In the genomic region with DNA sequence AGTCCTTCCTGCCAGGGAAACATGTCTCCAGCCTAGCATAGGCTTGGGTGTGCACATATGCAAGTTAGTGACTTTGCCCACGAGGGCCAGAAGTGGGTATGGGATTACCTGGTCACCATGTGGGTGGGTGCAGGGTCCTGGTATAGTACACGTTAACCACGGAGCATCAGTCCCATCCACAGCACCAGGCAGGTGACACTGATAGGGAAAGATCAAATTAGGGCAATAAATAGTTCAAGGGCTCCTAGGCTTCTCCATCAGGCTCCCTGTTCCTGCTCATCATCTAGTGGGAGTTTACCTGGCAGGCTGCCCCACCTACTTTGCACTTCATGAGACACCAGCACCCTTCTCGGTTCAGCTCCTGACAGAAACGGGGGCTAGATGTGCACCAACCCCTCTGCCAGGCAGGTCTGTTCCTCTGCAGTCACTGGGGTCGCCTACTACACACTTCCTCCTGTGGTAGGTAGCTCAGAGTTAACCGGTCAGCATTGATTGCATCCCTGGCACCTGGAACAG, we compare ENCODE assay signal across 8 mouse cellular contexts. TPM values are rescaled to one million over a fixed set of nuclear protein-coding genes. Genes with fewer than 3 reads are reported as not detected.
DNase-seq lines count a peak whose midpoint lies in the region; ATAC-seq and TF ChIP-seq lines count a peak whose summit lies in the region.

No protein-coding gene starts in this region.

- H3K27ac ChIP-seq in heart, embryonic 11.5 days (ENCODE audit: low read depth, low read length): no peak overlapping the region
- peak overlapping the region; percentile 97 for H3K27ac ChIP-seq in forebrain, embryonic 15.5 days (replicated peaks)
- peak overlapping the region; percentile 36 for H3K27ac ChIP-seq in liver, embryonic 15.5 days (replicated peaks)

- no peak for DNase-seq in heart, postnatal 10 days
- no peak for DNase-seq in adrenal gland, postnatal 25 days
- no peak for DNase-seq in adrenal gland, postnatal 14 days
- no peak for DNase-seq in gastrocnemius, postnatal 4 days (ENCODE audit: low spot score in 2 of 2)

- 43% methylated on average over 7 of the region's 7 CpGs for WGBS in heart, embryonic 11.5 days (ENCODE audit: insufficient replicate concordance)
- 47% methylated on average over 7 of the region's 7 CpGs for WGBS in forebrain, embryonic 15.5 days
- WGBS in liver, embryonic 15.5 days (ENCODE audit: insufficient replicate concordance): 37% methylated on average over 7 of the region's 7 CpGs

- H3K9me3 ChIP-seq in heart, embryonic 11.5 days (replicated peaks; ENCODE audit: control insufficient read depth, low read length): no peaks in the 10 kb centered on the region
- H3K9me3 ChIP-seq in E14TG2a.4 (ENCODE audit: low read length): no peaks in the 10 kb centered on the region
- H3K9me3 ChIP-seq in forebrain, embryonic 15.5 days: no peaks in the 10 kb centered on the region
- no peaks in the 10 kb centered on the region for H3K9me3 ChIP-seq in liver, embryonic 15.5 days (replicated peaks)

- no peak overlapping the region for H3K4me2 ChIP-seq in heart, embryonic 11.5 days
- H3K4me2 ChIP-seq in forebrain, embryonic 15.5 days (replicated peaks): no peak overlapping the region
- H3K4me2 ChIP-seq in liver, embryonic 15.5 days: 0 out of 2 replicates have a peak overlapping the region, but pooled peaks have one; percentile 86

- peaks cover 33% of the 10 kb centered on the region for H3K27me3 ChIP-seq in heart, embryonic 11.5 days (ENCODE audit: control insufficient read depth, insufficient read depth, low read length)
- H3K27me3 ChIP-seq in E14TG2a.4 (ENCODE audit: insufficient read depth, low read length): peaks cover 31% of the 10 kb centered on the region
- no peaks in the 10 kb centered on the region for H3K27me3 ChIP-seq in forebrain, embryonic 15.5 days
- H3K27me3 ChIP-seq in liver, embryonic 15.5 days: peaks cover 42% of the 10 kb centered on the region

- H3K4me1 ChIP-seq in heart, embryonic 11.5 days (ENCODE audit: control insufficient read depth, insufficient read depth, low read length): 0 out of 2 replicates have a peak, but pooled peaks cover 8% of the 10 kb centered on the region
- peaks cover 75% of the 10 kb centered on the region for H3K4me1 ChIP-seq in E14TG2a.4 (replicated peaks; ENCODE audit: low read depth, low read length)
- peaks cover 65% of the 10 kb centered on the region for H3K4me1 ChIP-seq in forebrain, embryonic 15.5 days
- H3K4me1 ChIP-seq in liver, embryonic 15.5 days (replicated peaks): peaks cover 51% of the 10 kb centered on the region

- no peak for TF ChIP-seq CTCF in E14TG2a.4 (conservative IDR thresholded peaks at IDR 0.05; ENCODE audit: low read length)

- intact Hi-C loops in heart, postnatal 10 days (cut with DNase I): loop anchor here (1.0 to 2.0 kb wide), 2 partner anchors 53 to 80 kb away; partner anchors contain the start of gene Adamtsl5

- ATAC-seq in heart, embryonic 11.5 days (replicated peaks; ENCODE audit: insufficient number of reproducible peaks, low FRiP score, low TSS enrichment): no peak
- ATAC-seq in forebrain, embryonic 15.5 days (replicated peaks): no peak
- ATAC-seq in liver, embryonic 15.5 days (ENCODE audit: insufficient read depth): no peak

- no peak overlapping the region for H3K9ac ChIP-seq in heart, embryonic 11.5 days (ENCODE audit: low read depth, low read length)
- 0 out of 2 replicates have a peak overlapping the region, but pooled peaks have one; percentile 56 for H3K9ac ChIP-seq in forebrain, embryonic 15.5 days (replicated peaks)
- no peak overlapping the region for H3K9ac ChIP-seq in liver, embryonic 15.5 days

- peaks cover 12% of the 10 kb centered on the region for H3K36me3 ChIP-seq in heart, embryonic 11.5 days (ENCODE audit: control insufficient read depth, insufficient read depth, low read length)
- peaks cover 26% of the 10 kb centered on the region for H3K36me3 ChIP-seq in E14TG2a.4 (ENCODE audit: insufficient read depth, low read length)
- peaks cover 13% of the 10 kb centered on the region for H3K36me3 ChIP-seq in forebrain, embryonic 15.5 days
- peaks cover 23% of the 10 kb centered on the region for H3K36me3 ChIP-seq in liver, embryonic 15.5 days (replicated peaks)

- peak overlapping the region; percentile 2; the same call in 1 of the 2 replicates for H3K4me3 ChIP-seq in heart, embryonic 11.5 days (ENCODE audit: low read depth, low read length)
- H3K4me3 ChIP-seq in E14TG2a.4 (replicated peaks; ENCODE audit: low read length): peak overlapping the region; percentile 99
- H3K4me3 ChIP-seq in forebrain, embryonic 15.5 days: peak overlapping the region; percentile 54
- no peak overlapping the region for H3K4me3 ChIP-seq in liver, embryonic 15.5 days (replicated peaks)

RNA-seq across cellular contexts. Expression of gene Apc2, which starts 0.9 kb away (rescaled TPM):
- 0.55 and 0.69 TPM in 2 replicates for polyA plus RNA-seq in heart, embryonic 11.5 days (2014; fragmentation: Nextera tagmentation; extraction: Ambion mirVana)
- total RNA-seq in heart, postnatal 10 days (2021): 1 to 10 TPM; 4.7 to 5.0 TPM
- polyA plus RNA-seq in forebrain, embryonic 15.5 days (2015; fragmentation: Nextera tagmentation; extraction: Ambion mirVana): 205 and 210 TPM in 2 replicates
- polyA plus RNA-seq in liver, embryonic 15.5 days (2015; fragmentation: Nextera tagmentation; extraction: Ambion mirVana): 0.09 and 0.12 TPM in 2 replicates
- total RNA-seq in adrenal gland, postnatal 25 days (2021): 1.4 and 3.2 TPM in 2 replicates
- total RNA-seq in adrenal gland, postnatal 14 days (2021): 1.5 and 4.4 TPM in 2 replicates
- total RNA-seq in gastrocnemius, postnatal 4 days (2021): 1 to 10 TPM in 1 of 2 experiments, under 1 TPM in 1; 0.73 to 2.1 TPM

RNA-seq across cellular contexts. Expression of gene Rps15, which starts 2.6 kb away (rescaled TPM):
- polyA plus RNA-seq in heart, embryonic 11.5 days (2014; fragmentation: Nextera tagmentation; extraction: Ambion mirVana): 702 and 828 TPM in 2 replicates
- 100 to 1,000 TPM; 859 to 871 TPM for total RNA-seq in heart, postnatal 10 days (2021)
- 628 and 651 TPM in 2 replicates for polyA plus RNA-seq in forebrain, embryonic 15.5 days (2015; fragmentation: Nextera tagmentation; extraction: Ambion mirVana)
- 501 and 527 TPM in 2 replicates for polyA plus RNA-seq in liver, embryonic 15.5 days (2015; fragmentation: Nextera tagmentation; extraction: Ambion mirVana)
- total RNA-seq in adrenal gland, postnatal 25 days (2021): 1,145 and 1,195 TPM in 2 replicates
- total RNA-seq in adrenal gland, postnatal 14 days (2021): 1,072 and 1,285 TPM in 2 replicates
- total RNA-seq in gastrocnemius, postnatal 4 days (2021): 1,000 to 10,000 TPM; 1,165 to 1,300 TPM

RNA-seq across cellular contexts. Expression of gene 2310011J03Rik, which starts 25.5 kb away (rescaled TPM):
- 29.7 and 31.0 TPM in 2 replicates for polyA plus RNA-seq in heart, embryonic 11.5 days (2014; fragmentation: Nextera tagmentation; extraction: Ambion mirVana)
- total RNA-seq in heart, postnatal 10 days (2021): 10 to 100 TPM; 15.3 to 17.9 TPM
- polyA plus RNA-seq in forebrain, embryonic 15.5 days (2015; fragmentation: Nextera tagmentation; extraction: Ambion mirVana): 36.9 and 38.1 TPM in 2 replicates
- 32.4 and 35.0 TPM in 2 replicates for polyA plus RNA-seq in liver, embryonic 15.5 days (2015; fragmentation: Nextera tagmentation; extraction: Ambion mirVana)
- total RNA-seq in adrenal gland, postnatal 25 days (2021): 31.7 and 33.5 TPM in 2 replicates
- 26.9 and 27.9 TPM in 2 replicates for total RNA-seq in adrenal gland, postnatal 14 days (2021)
- 10 to 100 TPM; 16.7 to 17.6 TPM for total RNA-seq in gastrocnemius, postnatal 4 days (2021)

RNA-seq across cellular contexts. Expression of gene Dazap1, which starts 33.6 kb away (rescaled TPM):
- 28.4 and 29.9 TPM in 2 replicates for polyA plus RNA-seq in heart, embryonic 11.5 days (2014; fragmentation: Nextera tagmentation; extraction: Ambion mirVana)
- 10 to 100 TPM; 86.4 to 95.4 TPM for total RNA-seq in heart, postnatal 10 days (2021)
- polyA plus RNA-seq in forebrain, embryonic 15.5 days (2015; fragmentation: Nextera tagmentation; extraction: Ambion mirVana): 70.0 and 78.4 TPM in 2 replicates
- 26.0 and 27.2 TPM in 2 replicates for polyA plus RNA-seq in liver, embryonic 15.5 days (2015; fragmentation: Nextera tagmentation; extraction: Ambion mirVana)
- total RNA-seq in adrenal gland, postnatal 25 days (2021): 111 and 117 TPM in 2 replicates
- total RNA-seq in adrenal gland, postnatal 14 days (2021): 92.9 and 115 TPM in 2 replicates
- 100 to 1,000 TPM in 1 of 2 experiments, 10 to 100 TPM in 1; 98.9 to 112 TPM for total RNA-seq in gastrocnemius, postnatal 4 days (2021)

RNA-seq across cellular contexts. Expression of gene Gamt, which starts 34.0 kb away (rescaled TPM):
- polyA plus RNA-seq in heart, embryonic 11.5 days (2014; fragmentation: Nextera tagmentation; extraction: Ambion mirVana): 57.2 and 59.0 TPM in 2 replicates
- 10 to 100 TPM; 19.3 to 21.3 TPM for total RNA-seq in heart, postnatal 10 days (2021)
- 21.3 and 24.0 TPM in 2 replicates for polyA plus RNA-seq in forebrain, embryonic 15.5 days (2015; fragmentation: Nextera tagmentation; extraction: Ambion mirVana)
- polyA plus RNA-seq in liver, embryonic 15.5 days (2015; fragmentation: Nextera tagmentation; extraction: Ambion mirVana): 112 and 138 TPM in 2 replicates
- total RNA-seq in adrenal gland, postnatal 25 days (2021): 326 and 398 TPM in 2 replicates
- 138 and 192 TPM in 2 replicates for total RNA-seq in adrenal gland, postnatal 14 days (2021)
- 100 to 1,000 TPM; 446 to 545 TPM for total RNA-seq in gastrocnemius, postnatal 4 days (2021)
